Comparison of ENCODE assay signal across 23 mouse cellular contexts in genomic region chr6:116036555-116036954, GRCm38 (mm10).
"Had no signal": no experiment of that assay in that cellular context is flagged by ENCODE, and none has a peak within 500 bp of the region (broad histone marks: within the 10 kb centered on the region; RNA-seq: fewer than 3 reads in every experiment).

No protein-coding gene starts in this region.

- H3K36me3 ChIP-seq: heart, embryonic 10.5 days; hindbrain, embryonic 10.5 days; intestine, embryonic 15.5 days; limb, embryonic 10.5 days; liver, embryonic 13.5 days; liver, embryonic 15.5 days had no signal

- H3K4me2 ChIP-seq: heart, embryonic 12.5 days; hindbrain, embryonic 12.5 days; hindbrain, embryonic 14.5 days; intestine, embryonic 15.5 days; limb, embryonic 12.5 days; liver, embryonic 11.5 days; liver, embryonic 13.5 days; liver, embryonic 15.5 days had no signal

- H3K27ac ChIP-seq: heart, embryonic 10.5 days; hindbrain, embryonic 10.5 days; hindbrain, embryonic 12.5 days; hindbrain, embryonic 14.5 days; intestine, embryonic 15.5 days; limb, embryonic 10.5 days; limb, embryonic 12.5 days; liver, embryonic 13.5 days; liver, embryonic 15.5 days had no signal

- H3K27me3 ChIP-seq: heart, embryonic 12.5 days; hindbrain, embryonic 12.5 days; intestine, embryonic 15.5 days; limb, embryonic 12.5 days; liver, embryonic 13.5 days; liver, embryonic 15.5 days had no signal

- H3K9me3 ChIP-seq: heart, embryonic 10.5 days; heart, embryonic 12.5 days; hindbrain, embryonic 10.5 days; hindbrain, embryonic 12.5 days; intestine, embryonic 15.5 days; limb, embryonic 10.5 days; limb, embryonic 12.5 days; liver, embryonic 13.5 days; liver, embryonic 15.5 days had no signal

- ATAC-seq: hindbrain, embryonic 16.5 days; inflammation-experienced regulatory T-cells, adult 6 months; intestine, embryonic 15.5 days had no signal

- H3K4me1 ChIP-seq: hindbrain, embryonic 10.5 days; hindbrain, embryonic 12.5 days; intestine, embryonic 15.5 days; limb, embryonic 10.5 days; limb, embryonic 12.5 days had no signal

- H3K4me3 ChIP-seq: heart, embryonic 10.5 days; heart, embryonic 12.5 days; hindbrain, embryonic 10.5 days; hindbrain, embryonic 12.5 days; intestine, embryonic 15.5 days; left cerebral cortex, adult 2 months; limb, embryonic 10.5 days; limb, embryonic 12.5 days; liver, embryonic 13.5 days; liver, embryonic 15.5 days had no signal

- H3K9ac ChIP-seq: heart, embryonic 12.5 days; hindbrain, embryonic 12.5 days; hindbrain, embryonic 14.5 days; intestine, embryonic 15.5 days; limb, embryonic 12.5 days; liver, embryonic 13.5 days; liver, embryonic 15.5 days had no signal

- DNase-seq: gastrocnemius, postnatal 14 days; heart, adult 18-20 months; heart, postnatal 10 days; heart, postnatal 4 days; kidney, adult 18-20 months; kidney, adult 8-10 months; kidney, postnatal 10 days; kidney, postnatal 25 days; kidney, postnatal 4 days; liver, embryonic 13.5 days had no signal
